Mouse (Mus musculus) MEL (cell line): ENCODE data around the gene Ndufa5. TPM values are rescaled to one million over a fixed set of nuclear protein-coding genes. Genes with fewer than 3 reads are reported as not detected.

ENCODE experiments used
- DNase-seq: peaks from one replicate; pipeline ENCODE4 v3.0.0; 2011; ENCODE audit warnings: low read depth, low spot score
- H3K27ac ChIP-seq: 2 replicates; pipeline ENCODE4 v1.5.1; 2012; ENCODE audit warnings: low read depth, mild to moderate bottlenecking, control low read depth, low read length, moderate library complexity; ENCODE audit not compliant: control insufficient read depth
- H3K27me3 ChIP-seq, 2 experiments: fragments of 150-350 bp in 1 of 2; sonication (generic) in 1 of 2; 2 replicates each; pipeline ENCODE4 v1.6.1; 2012; ENCODE audit warnings: low read length in 2 of 2, mild to moderate bottlenecking in 2 of 2, improper control_type of control experiment in 1 of 2, moderate library complexity in 1 of 2; ENCODE audit not compliant: insufficient read depth in 2 of 2, control insufficient read depth in 1 of 2
- H3K36me3 ChIP-seq, 2 experiments: 2 replicates each; pipeline ENCODE4 v1.6.1; 2012 to 2014; ENCODE audit warnings: low read length in 2 of 2, improper control_type of control experiment in 1 of 2, inconsistent platforms in 1 of 2, mild to moderate bottlenecking in 1 of 2; ENCODE audit not compliant: insufficient read depth in 2 of 2, control insufficient read depth in 1 of 2
- H3K4me1 ChIP-seq, 2 experiments: fragments of 150-350 bp in 1 of 2; sonication (generic) in 1 of 2; 2 replicates each; pipeline ENCODE4 v1.6.1; 2012; ENCODE audit warnings: low read length in 2 of 2, improper control_type of control experiment in 1 of 2, mild to moderate bottlenecking in 1 of 2; ENCODE audit not compliant: insufficient read depth in 2 of 2, control insufficient read depth in 1 of 2
- H3K4me3 ChIP-seq, 2 experiments: fragments of 150-350 bp in 1 of 2; sonication (generic) in 1 of 2; 2 replicates each; pipeline ENCODE4 v1.5.1; 2012; ENCODE audit warnings: low read depth in 2 of 2, low read length in 2 of 2, mild to moderate bottlenecking in 2 of 2, moderate library complexity in 2 of 2, control low read depth in 1 of 2, improper control_type of control experiment in 1 of 2; ENCODE audit not compliant: control insufficient read depth in 1 of 2, insufficient read depth in 1 of 2
- H3K79me2 ChIP-seq: 2 replicates; pipeline ENCODE4 v1.6.1; 2012; ENCODE audit warnings: mild to moderate bottlenecking, low read length, moderate library complexity; ENCODE audit not compliant: control insufficient read depth, poor library complexity, insufficient read depth
- H3K9ac ChIP-seq: 2 replicates; pipeline ENCODE4 v1.6.1; 2012; ENCODE audit warnings: low read depth, mild to moderate bottlenecking, control low read depth, low read length, moderate library complexity; ENCODE audit not compliant: control insufficient read depth, poor library complexity, severe bottlenecking
- H3K9me3 ChIP-seq: fragments of 150-350 bp; sonication (generic); replicated peaks from 2 replicates; pipeline ENCODE4 v1.6.1; 2012; ENCODE audit warnings: mild to moderate bottlenecking, low read length, improper control_type of control experiment, moderate library complexity; ENCODE audit not compliant: insufficient read depth
- BHLHE40 ChIP-seq: IDR thresholded peaks from 2 replicates; pipeline ENCODE4 v1.6.1; 2012; ENCODE audit warnings: low read depth, mild to moderate bottlenecking, inconsistent platforms, low read length, improper control_type of control experiment, borderline replicate concordance
- CTCF ChIP-seq, 3 experiments: IDR thresholded peaks in 2 of 3; conservative IDR thresholded peaks in 1 of 3; 2 replicates each; pipeline ENCODE4 v1.5.1; 2011 to 2012; ENCODE audit warnings: low read length in 3 of 3, low read depth in 2 of 3, mild to moderate bottlenecking in 2 of 3, improper control_type of control experiment in 1 of 3, inconsistent platforms in 1 of 3, mixed read lengths in 1 of 3, moderate library complexity in 1 of 3; ENCODE audit not compliant: control insufficient read depth in 1 of 3, insufficient read depth in 1 of 3, poor library complexity in 1 of 3, severe bottlenecking in 1 of 3
- E2F4 ChIP-seq: IDR thresholded peaks from 2 replicates; pipeline ENCODE4 v1.6.1; 2011; ENCODE audit warnings: low read depth, low read length, improper control_type of control experiment, borderline replicate concordance
- ETS1 ChIP-seq: IDR thresholded peaks from 2 replicates; pipeline ENCODE4 v1.6.1; 2012; ENCODE audit warnings: low read depth, mild to moderate bottlenecking, inconsistent platforms, low read length, improper control_type of control experiment, moderate library complexity
- GABPA ChIP-seq: IDR thresholded peaks from 2 replicates; pipeline ENCODE4 v1.6.1; 2012; ENCODE audit warnings: low read depth, mild to moderate bottlenecking, inconsistent platforms, low read length, improper control_type of control experiment, moderate library complexity
- GATA1 ChIP-seq: IDR thresholded peaks from 2 replicates; pipeline ENCODE4 v1.6.1; 2011; ENCODE audit warnings: low read depth, low read length, improper control_type of control experiment
- HCFC1 ChIP-seq: IDR thresholded peaks from 2 replicates; pipeline ENCODE4 v1.6.1; 2012; ENCODE audit warnings: low read depth, mild to moderate bottlenecking, inconsistent platforms, low read length, improper control_type of control experiment, moderate library complexity
- KAT2A ChIP-seq: conservative IDR thresholded peaks from 2 replicates; pipeline ENCODE4 v1.6.1; 2012; ENCODE audit warnings: low read depth, low read length, improper control_type of control experiment, inconsistent platforms
- MAFK ChIP-seq: IDR thresholded peaks from 2 replicates; pipeline ENCODE4 v1.6.1; 2011; ENCODE audit warnings: low read depth, mild to moderate bottlenecking, low read length, improper control_type of control experiment, borderline replicate concordance
- MAX ChIP-seq: IDR thresholded peaks from 2 replicates; pipeline ENCODE4 v1.6.1; 2011; ENCODE audit warnings: low read length, improper control_type of control experiment
- MAZ ChIP-seq: IDR thresholded peaks from 2 replicates; pipeline ENCODE4 v1.6.1; 2012; ENCODE audit warnings: low read depth, mild to moderate bottlenecking, inconsistent platforms, low read length, improper control_type of control experiment
- MEF2A ChIP-seq: IDR thresholded peaks from 2 replicates; pipeline ENCODE4 v1.6.1; 2014; ENCODE audit warnings: low read depth, mild to moderate bottlenecking, inconsistent platforms, low read length, improper control_type of control experiment; ENCODE audit not compliant: poor library complexity, insufficient replicate concordance, severe bottlenecking; ENCODE audit errors: extremely low read depth
- MYB ChIP-seq: IDR thresholded peaks from 2 replicates; pipeline ENCODE4 v1.6.1; 2011; ENCODE audit warnings: mild to moderate bottlenecking, low read depth, low read length, improper control_type of control experiment
- MYC ChIP-seq: IDR thresholded peaks from 2 replicates; pipeline ENCODE4 v1.6.1; 2011; ENCODE audit warnings: low read depth, mild to moderate bottlenecking, low read length, improper control_type of control experiment, moderate library complexity
- NRF1 ChIP-seq: IDR thresholded peaks from 2 replicates; pipeline ENCODE4 v1.6.1; 2014; ENCODE audit warnings: low read depth, mild to moderate bottlenecking, inconsistent platforms, low read length, improper control_type of control experiment, moderate library complexity; ENCODE audit not compliant: poor library complexity, insufficient read depth, severe bottlenecking
- RAD21 ChIP-seq: IDR thresholded peaks from 2 replicates; pipeline ENCODE4 v1.6.1; 2011; ENCODE audit warnings: mild to moderate bottlenecking, low read depth, low read length, improper control_type of control experiment
- RCOR1 ChIP-seq: IDR thresholded peaks from 2 replicates; pipeline ENCODE4 v1.6.1; 2012; ENCODE audit warnings: low read depth, mild to moderate bottlenecking, inconsistent platforms, low read length, improper control_type of control experiment
- SIN3A ChIP-seq: IDR thresholded peaks from 2 replicates; pipeline ENCODE4 v1.6.1; 2012; ENCODE audit warnings: low read length, improper control_type of control experiment, inconsistent platforms
- SMC3 ChIP-seq: IDR thresholded peaks from 2 replicates; pipeline ENCODE4 v1.6.1; 2011; ENCODE audit warnings: low read depth, low read length, improper control_type of control experiment
- TBP ChIP-seq: IDR thresholded peaks from 2 replicates; pipeline ENCODE4 v1.8.0; 2011; ENCODE audit warnings: low read depth, low read length, improper control_type of control experiment
- TCF12 ChIP-seq: IDR thresholded peaks from 2 replicates; pipeline ENCODE4 v1.6.1; 2014; ENCODE audit warnings: low read depth, mild to moderate bottlenecking, inconsistent platforms, low read length, improper control_type of control experiment, moderate library complexity
- USF2 ChIP-seq, 2 experiments: IDR thresholded peaks; 2 replicates each; pipeline ENCODE4 v1.6.1; 2011 to 2012; ENCODE audit warnings: improper control_type of control experiment in 2 of 2, low read length in 2 of 2, borderline replicate concordance in 1 of 2, inconsistent platforms in 1 of 2, low read depth in 1 of 2, mild to moderate bottlenecking in 1 of 2; ENCODE audit not compliant: insufficient read depth in 1 of 2
- ZC3H11A ChIP-seq: IDR thresholded peaks from 2 replicates; pipeline ENCODE4 v1.6.1; 2012; ENCODE audit warnings: low read depth, mild to moderate bottlenecking, inconsistent platforms, low read length, improper control_type of control experiment
- ZMIZ1 ChIP-seq: IDR thresholded peaks from 2 replicates; pipeline ENCODE4 v1.6.1; 2012; ENCODE audit warnings: low read depth, mild to moderate bottlenecking, inconsistent platforms, low read length, improper control_type of control experiment, moderate library complexity
- polyA plus RNA-seq, 2 experiments: library from polyadenylated mRNA; stranded (reverse) in 1 of 2; unstranded in 1 of 2; fragments of >175 nt in 1 of 2; fragments of >200 nt in 1 of 2; gene quantifications; 2 replicates each; pipeline versions ENCODE4 v1.2.1 to v1.2.4; 2012; ENCODE audit warnings: low replicate concordance in 2 of 2, low read depth in 1 of 2; ENCODE audit not compliant: insufficient read length in 2 of 2, insufficient read depth in 1 of 2, missing spikeins in 1 of 2
- total RNA-seq: library from RNA; depleted of rRNA; stranded (reverse); fragments of 300-350 nt; gene quantifications from 2 replicates; pipeline ENCODE4 v1.2.3, GENCODE M21; 2012

Gene Ndufa5
- total and polyA plus RNA-seq, 3 experiments: 225 to 235 TPM; not detected in 1

GRCm38 (mm10) chr6:24490341-24490740 is 37.5 kb downstream of the Ndufa5 start:
- peak; percentile 33 for DNase-seq
- H3K27ac ChIP-seq: no peak overlapping the region
- H3K27me3 ChIP-seq: peaks cover 2 to 4% of the 10 kb centered on the region in 2 experiments; a peak in 2 of 4 replicates
- TF ChIP-seq SMC3 (peak; percentile 54), BHLHE40 (no peak), CTCF (IDR thresholded peaks at IDR 0.05 in 2 of 3, conservative IDR thresholded peaks at IDR 0.05 in 1 of 3; ENCODE audit: control insufficient read depth in 1 of 3, insufficient read depth in 1 of 3, low read depth in 2 of 3, low read length in 3 of 3, poor library complexity in 1 of 3, severe bottlenecking in 1 of 3) (peak in 2 of 3 experiments; percentile 38 to 59; a peak in 3 of 6 replicates), TBP (no peak), ETS1 (no peak), GABPA (no peak), ZC3H11A (peak; percentile 23; the same call in 1 of the 2 replicates), NRF1 (no peak), USF2 (IDR thresholded peaks at IDR 0.05; ENCODE audit: borderline replicate concordance in 1 of 2, insufficient read depth in 1 of 2, low read depth in 1 of 2, low read length in 2 of 2) (no peak), ZMIZ1 (no peak), RAD21 (peak; percentile 75), RCOR1 (no peak), TCF12 (no peak)
- no peaks in the 10 kb centered on the region for H3K36me3 ChIP-seq
- H3K4me3 ChIP-seq: no peak overlapping the region
- H3K9me3 ChIP-seq: no peaks in the 10 kb centered on the region
- H3K79me2 ChIP-seq: no peaks in the 10 kb centered on the region
- H3K9ac ChIP-seq: no peak overlapping the region
- H3K4me1 ChIP-seq: no peaks in the 10 kb centered on the region

GRCm38 (mm10) chr6:24486530-24486929 is 41.3 kb downstream of the Ndufa5 start:
- H3K4me3 ChIP-seq: no peak overlapping the region
- TF ChIP-seq MYB (no peak), TBP (no peak), ZMIZ1 (no peak), USF2 (IDR thresholded peaks at IDR 0.05; ENCODE audit: borderline replicate concordance in 1 of 2, insufficient read depth in 1 of 2, low read depth in 1 of 2, low read length in 2 of 2) (no peak), GABPA (no peak), HCFC1 (no peak), MYC (no peak), CTCF (IDR thresholded peaks at IDR 0.05 in 2 of 3, conservative IDR thresholded peaks at IDR 0.05 in 1 of 3; ENCODE audit: control insufficient read depth in 1 of 3, insufficient read depth in 1 of 3, low read depth in 2 of 3, low read length in 3 of 3, poor library complexity in 1 of 3, severe bottlenecking in 1 of 3) (no peak), SIN3A (no peak), ETS1 (no peak), TCF12 (no peak), MAX (no peak), MAFK (no peak), GATA1 (no peak), MAZ (no peak), KAT2A (no peak), MEF2A (no peak), E2F4 (no peak)
- H3K4me1 ChIP-seq: no peaks in the 10 kb centered on the region
- no peak overlapping the region for H3K27ac ChIP-seq
- H3K27me3 ChIP-seq: peaks cover 2 to 4% of the 10 kb centered on the region in 2 experiments; a peak in 2 of 4 replicates
- no peaks in the 10 kb centered on the region for H3K79me2 ChIP-seq
- H3K9ac ChIP-seq: no peak overlapping the region
- no peaks in the 10 kb centered on the region for H3K9me3 ChIP-seq
- DNase-seq: no peak
- no peaks in the 10 kb centered on the region for H3K36me3 ChIP-seq
